In the genomic region with DNA sequence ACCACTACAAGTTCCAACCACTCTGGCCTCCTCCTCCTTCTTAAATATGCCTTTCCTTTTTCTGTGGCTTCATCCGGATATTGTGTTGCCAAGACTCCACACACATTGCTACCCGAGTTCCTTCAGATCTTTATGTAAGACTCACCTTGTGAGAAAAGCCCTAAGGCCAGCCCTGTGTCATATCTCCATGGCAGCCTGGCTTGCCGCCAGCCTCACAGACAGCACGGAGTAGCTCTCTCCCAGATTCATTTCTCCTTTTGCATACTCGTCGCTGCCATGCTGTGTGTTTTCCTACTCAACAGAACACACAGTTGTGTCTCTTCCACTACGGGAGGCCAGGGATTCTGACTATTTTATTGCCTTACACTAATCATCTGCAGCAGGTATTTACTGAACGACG, we compare ENCODE assay signal across 9 mouse cellular contexts.
DNase-seq lines count a peak whose midpoint lies in the region; ATAC-seq lines count a peak whose summit lies in the region.
"Had no signal": no experiment of that assay in that cellular context is flagged by ENCODE, and none has a peak within 500 bp of the region (broad histone marks: within the 10 kb centered on the region; RNA-seq: fewer than 3 reads in every experiment).

No protein-coding gene starts in this region.

- DNase-seq in heart, adult 11 months, result peak; percentile 72
- DNase-seq in midbrain, embryonic 10.5 days (ENCODE audit: low spot score), result no peak
- peak; percentile 80 to 84 for DNase-seq in cerebellum, adult 18-20 months
- DNase-seq in layer of hippocampus, postnatal 14 days (ENCODE audit: low spot score in 2 of 2), result peak; percentile 19
- no peak for DNase-seq in c-Kit-positive CD71-positive TER-119-positive erythroid progenitor cells, embryonic 14.5 days (ENCODE audit: low spot score)
- no peak for DNase-seq in gastrocnemius, postnatal 25 days

- ATAC-seq in heart, embryonic 11.5 days (replicated peaks; ENCODE audit: insufficient number of reproducible peaks, low FRiP score, low TSS enrichment), result no peak
- ATAC-seq in midbrain, embryonic 13.5 days, result peak; percentile 66

- H3K9ac ChIP-seq in heart, embryonic 11.5 days (ENCODE audit: low read depth, low read length), result no peak overlapping the region
- no peak overlapping the region for H3K9ac ChIP-seq in midbrain, embryonic 13.5 days (replicated peaks)

- no peak overlapping the region for H3K4me2 ChIP-seq in heart, embryonic 11.5 days
- no peak overlapping the region for H3K4me2 ChIP-seq in midbrain, embryonic 13.5 days (replicated peaks)

- no peaks in the 10 kb centered on the region for H3K9me3 ChIP-seq in heart, embryonic 11.5 days (replicated peaks; ENCODE audit: control insufficient read depth, low read length)
- H3K9me3 ChIP-seq in midbrain, embryonic 13.5 days, result no peaks in the 10 kb centered on the region
- H3K9me3 ChIP-seq in midbrain, embryonic 10.5 days (replicated peaks), result no peaks in the 10 kb centered on the region

- no peak overlapping the region for H3K27ac ChIP-seq in heart, embryonic 11.5 days (ENCODE audit: low read depth, low read length)
- no peak overlapping the region for H3K27ac ChIP-seq in midbrain, embryonic 13.5 days
- no peak overlapping the region for H3K27ac ChIP-seq in midbrain, embryonic 10.5 days (replicated peaks)
- H3K27ac ChIP-seq: macrophage had no signal

- H3K4me3 ChIP-seq in heart, embryonic 11.5 days (ENCODE audit: low read depth, low read length), result no peak overlapping the region
- no peak overlapping the region for H3K4me3 ChIP-seq in midbrain, embryonic 13.5 days (replicated peaks)
- H3K4me3 ChIP-seq in midbrain, embryonic 10.5 days, result no peak overlapping the region

- H3K4me1 ChIP-seq in heart, embryonic 11.5 days (ENCODE audit: control insufficient read depth, insufficient read depth, low read length), result no peaks in the 10 kb centered on the region
- peaks cover 3% of the 10 kb centered on the region; the same call in 1 of the 2 replicates for H3K4me1 ChIP-seq in midbrain, embryonic 13.5 days (replicated peaks)
- H3K4me1 ChIP-seq in midbrain, embryonic 10.5 days, result peaks cover 11% of the 10 kb centered on the region; the same call in 1 of the 2 replicates

- 72% methylated on average over 9 of the region's 9 CpGs for WGBS in heart, embryonic 11.5 days (ENCODE audit: insufficient replicate concordance)
- 71% methylated on average over 9 of the region's 9 CpGs for WGBS in midbrain, embryonic 13.5 days
- 88% methylated on average over 9 of the region's 9 CpGs for WGBS in midbrain, embryonic 10.5 days

- H3K27me3 ChIP-seq in heart, embryonic 11.5 days (ENCODE audit: control insufficient read depth, insufficient read depth, low read length), result no peaks in the 10 kb centered on the region
- H3K27me3 ChIP-seq in midbrain, embryonic 13.5 days, result no peaks in the 10 kb centered on the region
- H3K27me3 ChIP-seq in midbrain, embryonic 10.5 days (ENCODE audit: low read depth, poor library complexity, severe bottlenecking), result no peaks in the 10 kb centered on the region

- H3K36me3 ChIP-seq in heart, embryonic 11.5 days (ENCODE audit: control insufficient read depth, insufficient read depth, low read length), result no peaks in the 10 kb centered on the region
- no peaks in the 10 kb centered on the region for H3K36me3 ChIP-seq in midbrain, embryonic 13.5 days
- no peaks in the 10 kb centered on the region for H3K36me3 ChIP-seq in midbrain, embryonic 10.5 days

Comparison
In these comparisons a context has a peak if more than half of its experiments do, and no peak if none do; other contexts are left out.
1. DNase-seq: peak in heart, adult 11 months (single experiment), cerebellum, adult 18-20 months (2 of 2) and layer of hippocampus, postnatal 14 days (2 of 2); none in midbrain, embryonic 10.5 days (single experiment), c-Kit-positive CD71-positive TER-119-positive erythroid progenitor cells, embryonic 14.5 days (single experiment) and gastrocnemius, postnatal 25 days (single experiment).